Mouse (Mus musculus) bone marrow, adult 2 months (tissue): ENCODE data around the gene Nt5e.

Experiments used
- CTCF ChIP-seq: fragments of 200-500 bp; IDR thresholded peaks from 2 replicates; pipeline ENCODE4 v1.5.1; 2011; ENCODE audit warnings: low read length, control low read depth; ENCODE audit not compliant: control insufficient read depth, insufficient read depth
- POLR2A ChIP-seq: fragments of 200-500 bp; IDR thresholded peaks from 2 replicates; pipeline ENCODE4 v1.6.1; 2011; ENCODE audit warnings: low read depth, mild to moderate bottlenecking, control low read depth, low read length, borderline replicate concordance; ENCODE audit not compliant: control insufficient read depth

DNA sequence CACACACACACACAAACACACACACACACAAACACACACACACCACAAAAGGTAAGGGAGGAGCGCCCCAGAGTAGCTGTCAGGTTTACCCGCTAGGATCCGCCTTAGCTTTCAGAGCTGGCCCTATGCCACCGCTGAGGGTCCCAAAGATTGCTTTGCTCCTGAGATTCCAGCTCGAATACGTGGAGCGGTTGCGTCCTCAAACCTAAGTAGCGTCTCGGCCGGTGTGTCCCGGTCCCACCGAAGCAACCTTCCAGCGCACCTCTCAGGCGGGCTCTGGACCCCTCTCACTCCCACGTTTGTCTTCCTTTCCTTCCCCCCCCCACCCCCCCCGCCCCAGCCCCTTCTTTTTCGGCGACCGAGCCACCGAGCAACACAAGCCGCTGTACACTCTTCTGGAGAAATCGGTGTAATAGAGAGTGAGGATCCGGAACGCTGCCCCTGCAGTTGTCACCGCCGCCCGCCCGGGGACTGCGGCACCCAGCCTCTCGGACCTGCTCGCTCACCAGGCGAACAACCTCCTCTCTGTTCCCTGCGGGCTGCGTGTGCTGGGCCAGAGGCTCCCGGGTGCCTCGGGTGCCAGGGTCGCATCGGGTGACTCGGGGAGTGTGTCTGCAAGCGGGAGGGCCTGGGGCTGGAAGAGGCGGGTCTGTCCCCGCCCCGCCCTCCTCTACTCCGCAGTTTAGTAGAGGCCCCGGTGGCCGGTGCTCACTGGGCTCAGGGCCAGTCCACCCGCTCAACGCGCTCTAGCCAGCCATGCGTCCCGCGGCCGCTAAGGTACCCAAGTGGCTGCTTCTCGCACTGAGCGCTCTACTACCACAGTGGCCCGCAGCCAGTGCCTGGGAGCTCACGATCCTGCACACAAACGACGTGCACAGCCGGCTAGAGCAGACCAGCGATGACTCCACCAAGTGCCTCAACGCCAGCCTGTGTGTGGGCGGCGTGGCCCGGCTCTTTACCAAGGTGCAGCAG, at the start of gene Nt5e:
- TF ChIP-seq POLR2A = 0 out of 2 replicates have a peak, but pooled peaks have one; percentile 14
- TF ChIP-seq CTCF = no peak
